Mouse (Mus musculus) C2C12 (cell line): ENCODE data around the gene Pcdh20.

Experiments
- CEBPB ChIP-seq: IDR thresholded peaks from one replicate; pipeline ENCODE4 v1.6.1; 2011; ENCODE audit warnings: low read depth, mild to moderate bottlenecking, control low read depth, moderate library complexity
- CTCF ChIP-seq: IDR thresholded peaks from one replicate; pipeline ENCODE4 v1.5.1; 2011; ENCODE audit not compliant: control insufficient read depth, insufficient read depth, insufficient read length
- FOSL1 ChIP-seq: IDR thresholded peaks from one replicate; pipeline ENCODE4 v1.8.0; 2011; ENCODE audit warnings: mild to moderate bottlenecking, low read length; ENCODE audit not compliant: poor library complexity, insufficient read depth, severe bottlenecking
- MAX ChIP-seq: IDR thresholded peaks from one replicate; pipeline ENCODE4 v1.6.1; 2011; ENCODE audit warnings: mild to moderate bottlenecking, control low read depth
- MYOD1 ChIP-seq: IDR thresholded peaks from one replicate; pipeline ENCODE4 v1.6.1; 2011; ENCODE audit warnings: low read depth; ENCODE audit not compliant: control insufficient read depth, insufficient read length
- MYOG ChIP-seq: IDR thresholded peaks from one replicate; pipeline ENCODE4 v1.6.1; 2011; ENCODE audit not compliant: control insufficient read depth, insufficient read length; ENCODE audit errors: extremely low read depth
- USF1 ChIP-seq: IDR thresholded peaks from one replicate; pipeline ENCODE4 v1.6.1; 2011; ENCODE audit warnings: low read depth, mild to moderate bottlenecking, control low read depth, moderate library complexity

- TF ChIP-seq USF1 = no peak
- no peak for TF ChIP-seq CTCF
- no peak for TF ChIP-seq MYOD1
- TF ChIP-seq MYOG = no peak
- no peak for TF ChIP-seq MAX
- TF ChIP-seq CEBPB = no peak
- no peak for TF ChIP-seq FOSL1
Measured at GRCm38 (mm10) chr14:88470495-88471434, at the start of gene Pcdh20.
